Mouse (Mus musculus) CD4-positive, CD25-positive, alpha-beta regulatory T cell, adult 9 weeks (primary cell): ENCODE measurements around the gene Wdr63. TPM values are rescaled to one million over a fixed set of nuclear protein-coding genes. Genes with fewer than 3 reads are reported as not detected.

Experiments used
- polyA plus RNA-seq: library from polyadenylated mRNA; unstranded; fragments of 100-300 nt; shearing (Covaris generic); gene quantifications from one replicate; pipeline ENCODE4 v1.2.1, GENCODE M21; 2017

The Wdr63 gene
- polyA plus RNA-seq, result not detected

DNA sequence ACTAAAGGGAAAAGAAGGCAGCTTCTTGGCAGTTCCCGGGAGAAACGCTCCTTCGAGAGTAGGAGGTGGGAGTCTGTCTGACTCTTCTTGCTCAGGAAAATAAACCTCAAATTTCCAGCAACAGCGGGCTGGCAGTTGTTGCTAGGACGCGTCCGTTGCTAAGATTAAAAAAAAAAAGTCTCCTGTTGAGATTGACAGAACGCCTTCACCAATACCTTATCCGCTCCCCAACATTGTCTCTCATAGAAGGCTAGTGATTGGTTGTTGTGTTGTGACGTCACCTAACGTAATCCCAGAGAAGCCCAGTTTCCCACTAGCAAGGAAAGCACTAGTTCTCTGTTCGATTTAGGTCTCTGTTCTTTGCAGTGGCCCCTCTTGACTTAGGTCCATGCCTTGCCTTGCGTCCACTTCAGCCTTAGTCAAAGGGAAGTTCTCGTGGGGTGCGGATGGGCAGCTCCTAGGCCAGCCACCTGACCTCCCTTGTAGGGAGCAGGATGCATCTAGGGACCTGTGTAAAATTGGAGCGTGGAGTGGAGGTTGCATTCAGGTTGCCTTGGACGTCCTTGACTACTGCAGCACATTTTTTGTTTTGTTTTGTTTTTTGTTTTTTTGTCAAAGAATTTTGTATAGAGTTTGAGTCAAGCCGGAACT lies at the start of gene Wdr63:
Wdr63 (minus strand) TSS at position 210 of the 651 bp plus-strand sequence.

DNA sequence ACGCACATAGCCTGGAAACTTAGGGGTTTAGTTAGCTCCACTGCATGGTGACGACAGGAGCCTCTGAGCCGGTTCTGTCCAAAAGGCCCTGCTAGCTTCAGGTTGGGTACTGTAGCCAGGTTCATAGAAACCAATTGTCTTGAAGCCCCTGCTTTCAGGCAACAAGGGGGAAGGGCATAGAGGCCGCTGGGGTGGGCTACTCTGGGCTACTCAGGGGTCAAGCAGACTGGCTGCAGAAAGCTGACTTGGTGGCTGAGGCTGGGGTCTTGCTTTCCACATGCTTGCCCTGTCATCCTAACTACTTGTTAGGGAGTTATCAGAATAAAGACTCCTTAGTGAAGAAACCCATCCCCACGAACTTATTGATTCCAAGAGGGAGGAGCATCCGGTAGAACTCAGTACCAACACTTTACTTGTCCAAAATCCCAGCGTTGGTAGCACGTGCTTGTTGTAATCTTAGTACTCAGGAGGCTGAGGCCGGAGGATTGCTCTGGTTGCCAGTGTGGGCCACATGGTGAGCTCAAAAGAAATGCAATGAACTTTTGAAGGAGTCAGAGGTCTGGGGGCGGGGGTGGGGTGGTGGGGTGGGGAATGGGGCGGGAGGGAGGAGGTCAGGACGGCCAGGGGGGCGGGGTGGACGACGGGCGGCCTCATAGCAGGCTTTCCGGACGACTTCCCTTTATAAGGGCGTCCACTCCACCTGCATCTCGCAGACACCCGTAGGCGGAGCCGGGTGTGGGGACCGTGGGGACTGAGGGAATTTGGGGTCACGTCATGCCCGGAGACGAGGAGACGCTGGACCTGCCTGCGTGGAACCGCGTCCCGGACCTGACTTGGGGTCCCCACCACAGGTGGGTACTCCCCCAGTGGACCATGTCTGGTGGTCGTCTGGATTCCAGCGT lies 41.5 kb upstream of the Wdr63 start, which contains the start of gene Mcoln2:
Mcoln2 (plus strand) TSS at position 678 of the 902 bp plus-strand sequence.

DNA sequence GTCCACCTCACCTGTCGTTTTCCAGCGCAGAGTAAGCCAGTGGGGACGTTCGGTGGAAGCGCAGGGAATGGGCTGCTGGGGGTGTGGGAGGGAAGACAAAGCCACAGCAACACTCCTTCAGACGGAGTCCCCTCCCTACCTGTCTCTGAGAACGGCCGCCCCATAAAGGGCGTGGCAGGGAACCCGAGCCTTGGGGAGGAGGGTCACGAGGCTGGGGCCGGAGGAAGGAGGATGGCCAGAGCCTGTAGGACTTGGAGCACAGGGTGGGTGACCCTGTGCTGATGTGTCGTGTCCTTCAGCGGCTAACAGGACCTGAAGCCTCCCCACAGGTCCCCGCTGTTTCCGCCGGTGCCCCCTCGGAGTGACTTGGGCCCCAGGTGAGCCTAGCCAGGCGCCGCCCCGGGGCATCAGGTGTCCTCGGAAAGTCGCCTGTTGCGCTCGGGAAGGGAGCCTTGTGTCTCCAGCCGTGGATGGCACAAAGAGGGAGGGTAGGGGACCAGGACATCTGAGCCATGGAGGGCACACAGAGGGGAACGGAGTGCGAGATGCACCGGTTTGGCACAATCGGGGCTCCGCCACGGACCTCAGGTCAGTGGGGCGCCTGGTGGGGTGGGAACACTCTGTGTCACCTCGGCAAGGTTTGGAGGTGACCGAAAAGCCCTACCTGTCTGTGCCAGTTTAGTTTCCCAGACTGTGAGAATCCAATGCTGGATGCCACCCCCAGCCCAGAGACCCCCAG lies 9.5 kb upstream of the Wdr63 start, which contains the start of gene Mcoln3:
Mcoln3 (plus strand) TSS at position 193 of the 739 bp plus-strand sequence.

Other genes starting within 250 kb of the Wdr63 start
- gene Bcl10, start 185.3 kb downstream of the Wdr63 start, polyA plus RNA-seq, result 114 TPM
- 17.1 TPM for gene 2410004B18Rik, start 170.1 kb downstream of the Wdr63 start, polyA plus RNA-seq
- gene Syde2, start 120.3 kb downstream of the Wdr63 start, polyA plus RNA-seq, result 0.10 TPM
- gene Mcoln3, start 9.3 kb upstream of the Wdr63 start, polyA plus RNA-seq, result 7.4 TPM
- 2.5 TPM for gene Mcoln2, start 41.7 kb upstream of the Wdr63 start, polyA plus RNA-seq
- gene Lpar3, start 112.8 kb upstream of the Wdr63 start, polyA plus RNA-seq, result not detected